Mouse (Mus musculus) MEL (cell line): ENCODE results near the gene Foxc2. TPM values are rescaled to one million over a fixed set of nuclear protein-coding genes. Genes with fewer than 3 reads are reported as not detected.

Source experiments
- DNase-seq: peaks from one replicate; pipeline ENCODE4 v3.0.0; 2011; ENCODE audit warnings: low read depth, low spot score
- H3K27ac ChIP-seq: 2 replicates; pipeline ENCODE4 v1.5.1; 2012; ENCODE audit warnings: low read depth, mild to moderate bottlenecking, control low read depth, low read length, moderate library complexity; ENCODE audit not compliant: control insufficient read depth
- H3K27me3 ChIP-seq, 2 experiments: fragments of 150-350 bp in 1 of 2; sonication (generic) in 1 of 2; 2 replicates each; pipeline ENCODE4 v1.6.1; 2012; ENCODE audit warnings: low read length in 2 of 2, mild to moderate bottlenecking in 2 of 2, improper control_type of control experiment in 1 of 2, moderate library complexity in 1 of 2; ENCODE audit not compliant: insufficient read depth in 2 of 2, control insufficient read depth in 1 of 2
- H3K36me3 ChIP-seq, 2 experiments: 2 replicates each; pipeline ENCODE4 v1.6.1; 2012 to 2014; ENCODE audit warnings: low read length in 2 of 2, improper control_type of control experiment in 1 of 2, inconsistent platforms in 1 of 2, mild to moderate bottlenecking in 1 of 2; ENCODE audit not compliant: insufficient read depth in 2 of 2, control insufficient read depth in 1 of 2
- H3K4me1 ChIP-seq, 2 experiments: fragments of 150-350 bp in 1 of 2; sonication (generic) in 1 of 2; 2 replicates each; pipeline ENCODE4 v1.6.1; 2012; ENCODE audit warnings: low read length in 2 of 2, improper control_type of control experiment in 1 of 2, mild to moderate bottlenecking in 1 of 2; ENCODE audit not compliant: insufficient read depth in 2 of 2, control insufficient read depth in 1 of 2
- H3K4me3 ChIP-seq, 2 experiments: fragments of 150-350 bp in 1 of 2; sonication (generic) in 1 of 2; 2 replicates each; pipeline ENCODE4 v1.5.1; 2012; ENCODE audit warnings: low read depth in 2 of 2, low read length in 2 of 2, mild to moderate bottlenecking in 2 of 2, moderate library complexity in 2 of 2, control low read depth in 1 of 2, improper control_type of control experiment in 1 of 2; ENCODE audit not compliant: control insufficient read depth in 1 of 2, insufficient read depth in 1 of 2
- H3K79me2 ChIP-seq: 2 replicates; pipeline ENCODE4 v1.6.1; 2012; ENCODE audit warnings: mild to moderate bottlenecking, low read length, moderate library complexity; ENCODE audit not compliant: control insufficient read depth, poor library complexity, insufficient read depth
- H3K9ac ChIP-seq: 2 replicates; pipeline ENCODE4 v1.6.1; 2012; ENCODE audit warnings: low read depth, mild to moderate bottlenecking, control low read depth, low read length, moderate library complexity; ENCODE audit not compliant: control insufficient read depth, poor library complexity, severe bottlenecking
- H3K9me3 ChIP-seq: fragments of 150-350 bp; sonication (generic); replicated peaks from 2 replicates; pipeline ENCODE4 v1.6.1; 2012; ENCODE audit warnings: mild to moderate bottlenecking, low read length, improper control_type of control experiment, moderate library complexity; ENCODE audit not compliant: insufficient read depth
- BHLHE40 ChIP-seq: IDR thresholded peaks from 2 replicates; pipeline ENCODE4 v1.6.1; 2012; ENCODE audit warnings: low read depth, mild to moderate bottlenecking, inconsistent platforms, low read length, improper control_type of control experiment, borderline replicate concordance
- CHD1 ChIP-seq: IDR thresholded peaks from 2 replicates; pipeline ENCODE4 v1.6.1; 2012; ENCODE audit warnings: low read depth, mild to moderate bottlenecking, inconsistent platforms, low read length, improper control_type of control experiment
- CHD2 ChIP-seq: IDR thresholded peaks from 2 replicates; pipeline ENCODE4 v1.6.1; 2011; ENCODE audit warnings: low read length, improper control_type of control experiment
- CTCF ChIP-seq, 3 experiments: IDR thresholded peaks in 2 of 3; conservative IDR thresholded peaks in 1 of 3; 2 replicates each; pipeline ENCODE4 v1.5.1; 2011 to 2012; ENCODE audit warnings: low read length in 3 of 3, low read depth in 2 of 3, mild to moderate bottlenecking in 2 of 3, improper control_type of control experiment in 1 of 3, inconsistent platforms in 1 of 3, mixed read lengths in 1 of 3, moderate library complexity in 1 of 3; ENCODE audit not compliant: control insufficient read depth in 1 of 3, insufficient read depth in 1 of 3, poor library complexity in 1 of 3, severe bottlenecking in 1 of 3
- ELF1 ChIP-seq: IDR thresholded peaks from 2 replicates; pipeline ENCODE4 v1.6.1; 2014; ENCODE audit warnings: low read depth, mild to moderate bottlenecking, inconsistent platforms, low read length, improper control_type of control experiment, moderate library complexity
- EP300 ChIP-seq, 2 experiments: IDR thresholded peaks; 2 replicates each; pipeline ENCODE4 v1.6.1; 2011; ENCODE audit warnings: improper control_type of control experiment in 2 of 2, low read length in 2 of 2, low read depth in 1 of 2, mild to moderate bottlenecking in 1 of 2
- ETS1 ChIP-seq: IDR thresholded peaks from 2 replicates; pipeline ENCODE4 v1.6.1; 2012; ENCODE audit warnings: low read depth, mild to moderate bottlenecking, inconsistent platforms, low read length, improper control_type of control experiment, moderate library complexity
- GABPA ChIP-seq: IDR thresholded peaks from 2 replicates; pipeline ENCODE4 v1.6.1; 2012; ENCODE audit warnings: low read depth, mild to moderate bottlenecking, inconsistent platforms, low read length, improper control_type of control experiment, moderate library complexity
- GATA1 ChIP-seq: IDR thresholded peaks from 2 replicates; pipeline ENCODE4 v1.6.1; 2011; ENCODE audit warnings: low read depth, low read length, improper control_type of control experiment
- HCFC1 ChIP-seq: IDR thresholded peaks from 2 replicates; pipeline ENCODE4 v1.6.1; 2012; ENCODE audit warnings: low read depth, mild to moderate bottlenecking, inconsistent platforms, low read length, improper control_type of control experiment, moderate library complexity
- KAT2A ChIP-seq: conservative IDR thresholded peaks from 2 replicates; pipeline ENCODE4 v1.6.1; 2012; ENCODE audit warnings: low read depth, low read length, improper control_type of control experiment, inconsistent platforms
- MAFK ChIP-seq: IDR thresholded peaks from 2 replicates; pipeline ENCODE4 v1.6.1; 2011; ENCODE audit warnings: low read depth, mild to moderate bottlenecking, low read length, improper control_type of control experiment, borderline replicate concordance
- MAX ChIP-seq: IDR thresholded peaks from 2 replicates; pipeline ENCODE4 v1.6.1; 2011; ENCODE audit warnings: low read length, improper control_type of control experiment
- MAZ ChIP-seq: IDR thresholded peaks from 2 replicates; pipeline ENCODE4 v1.6.1; 2012; ENCODE audit warnings: low read depth, mild to moderate bottlenecking, inconsistent platforms, low read length, improper control_type of control experiment
- MEF2A ChIP-seq: IDR thresholded peaks from 2 replicates; pipeline ENCODE4 v1.6.1; 2014; ENCODE audit warnings: low read depth, mild to moderate bottlenecking, inconsistent platforms, low read length, improper control_type of control experiment; ENCODE audit not compliant: poor library complexity, insufficient replicate concordance, severe bottlenecking; ENCODE audit errors: extremely low read depth
- MXI1 ChIP-seq: IDR thresholded peaks from 2 replicates; pipeline ENCODE4 v1.6.1; 2011; ENCODE audit warnings: mild to moderate bottlenecking, low read depth, low read length, improper control_type of control experiment
- MYB ChIP-seq: IDR thresholded peaks from 2 replicates; pipeline ENCODE4 v1.6.1; 2011; ENCODE audit warnings: mild to moderate bottlenecking, low read depth, low read length, improper control_type of control experiment
- NELFE ChIP-seq: IDR thresholded peaks from 2 replicates; pipeline ENCODE4 v1.6.1; 2011; ENCODE audit warnings: low read depth, low read length, improper control_type of control experiment
- NRF1 ChIP-seq: IDR thresholded peaks from 2 replicates; pipeline ENCODE4 v1.6.1; 2014; ENCODE audit warnings: low read depth, mild to moderate bottlenecking, inconsistent platforms, low read length, improper control_type of control experiment, moderate library complexity; ENCODE audit not compliant: poor library complexity, insufficient read depth, severe bottlenecking
- POLR2A ChIP-seq, 2 experiments: IDR thresholded peaks; 2 replicates each; pipeline ENCODE4 v1.6.1; 2011 to 2012; ENCODE audit warnings: low read length in 2 of 2, mild to moderate bottlenecking in 2 of 2, control low read depth in 1 of 2, improper control_type of control experiment in 1 of 2, low read depth in 1 of 2, moderate library complexity in 1 of 2; ENCODE audit not compliant: control insufficient read depth in 1 of 2, insufficient read depth in 1 of 2, poor library complexity in 1 of 2
- POLR2AphosphoS2 ChIP-seq: IDR thresholded peaks from 2 replicates; pipeline ENCODE4 v1.6.1; 2011; ENCODE audit warnings: low read length, improper control_type of control experiment
- POLR2AphosphoS5 ChIP-seq: IDR thresholded peaks from 2 replicates; pipeline ENCODE4 v1.6.1; 2012; ENCODE audit warnings: low read depth, borderline replicate concordance, mild to moderate bottlenecking, inconsistent platforms, low read length, moderate library complexity, mixed read lengths
- RAD21 ChIP-seq: IDR thresholded peaks from 2 replicates; pipeline ENCODE4 v1.6.1; 2011; ENCODE audit warnings: mild to moderate bottlenecking, low read depth, low read length, improper control_type of control experiment
- RCOR1 ChIP-seq: IDR thresholded peaks from 2 replicates; pipeline ENCODE4 v1.6.1; 2012; ENCODE audit warnings: low read depth, mild to moderate bottlenecking, inconsistent platforms, low read length, improper control_type of control experiment
- SIN3A ChIP-seq: IDR thresholded peaks from 2 replicates; pipeline ENCODE4 v1.6.1; 2012; ENCODE audit warnings: low read length, improper control_type of control experiment, inconsistent platforms
- TAL1 ChIP-seq: IDR thresholded peaks from 2 replicates; pipeline ENCODE4 v1.6.1; 2012; ENCODE audit warnings: mild to moderate bottlenecking, inconsistent platforms, low read length, moderate library complexity, mixed read lengths
- TCF12 ChIP-seq: IDR thresholded peaks from 2 replicates; pipeline ENCODE4 v1.6.1; 2014; ENCODE audit warnings: low read depth, mild to moderate bottlenecking, inconsistent platforms, low read length, improper control_type of control experiment, moderate library complexity
- UBTF ChIP-seq: IDR thresholded peaks from 2 replicates; pipeline ENCODE4 v1.6.1; 2012; ENCODE audit warnings: low read depth, mild to moderate bottlenecking, inconsistent platforms, low read length, improper control_type of control experiment, moderate library complexity, borderline replicate concordance; ENCODE audit not compliant: insufficient read depth
- USF2 ChIP-seq, 2 experiments: IDR thresholded peaks; 2 replicates each; pipeline ENCODE4 v1.6.1; 2011 to 2012; ENCODE audit warnings: improper control_type of control experiment in 2 of 2, low read length in 2 of 2, borderline replicate concordance in 1 of 2, inconsistent platforms in 1 of 2, low read depth in 1 of 2, mild to moderate bottlenecking in 1 of 2; ENCODE audit not compliant: insufficient read depth in 1 of 2
- ZC3H11A ChIP-seq: IDR thresholded peaks from 2 replicates; pipeline ENCODE4 v1.6.1; 2012; ENCODE audit warnings: low read depth, mild to moderate bottlenecking, inconsistent platforms, low read length, improper control_type of control experiment
- ZKSCAN1 ChIP-seq: IDR thresholded peaks from 2 replicates; pipeline ENCODE4 v1.6.1; 2012; ENCODE audit warnings: low read depth, mild to moderate bottlenecking, inconsistent platforms, low read length, improper control_type of control experiment, moderate library complexity
- polyA plus RNA-seq, 2 experiments: library from polyadenylated mRNA; stranded (reverse) in 1 of 2; unstranded in 1 of 2; fragments of >175 nt in 1 of 2; fragments of >200 nt in 1 of 2; gene quantifications; 2 replicates each; pipeline versions ENCODE4 v1.2.1 to v1.2.4; 2012; ENCODE audit warnings: low replicate concordance in 2 of 2, low read depth in 1 of 2; ENCODE audit not compliant: insufficient read length in 2 of 2, insufficient read depth in 1 of 2, missing spikeins in 1 of 2
- total RNA-seq: library from RNA; depleted of rRNA; stranded (reverse); fragments of 300-350 nt; gene quantifications from 2 replicates; pipeline ENCODE4 v1.2.3, GENCODE M21; 2012

Gene Foxc2
- total and polyA plus RNA-seq, 3 experiments = 13.6 to 15.4 TPM; not detected in 1

DNA sequence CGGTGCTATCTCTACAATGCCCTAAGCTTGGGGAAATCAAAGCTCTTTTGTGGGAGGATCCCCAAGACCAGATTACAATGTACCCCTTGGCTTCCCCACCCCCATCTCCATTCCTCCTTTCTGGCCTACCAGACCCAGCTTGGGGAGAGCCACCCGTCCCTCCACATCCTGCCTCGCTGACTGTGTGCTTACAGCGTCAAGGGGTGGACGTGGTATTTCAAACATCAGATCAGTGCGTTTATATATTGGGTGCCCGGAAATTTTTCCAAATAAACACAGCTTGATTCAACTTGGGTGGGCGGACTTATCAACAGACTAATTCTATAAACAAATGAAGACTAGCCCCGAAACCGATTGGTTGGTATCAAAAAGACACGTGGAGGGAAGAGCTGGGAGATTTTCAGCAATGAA lies 11.3 kb downstream of the Foxc2 start:
- H3K36me3 ChIP-seq = no peaks in the 10 kb centered on the region
- no peaks in the 10 kb centered on the region for H3K27me3 ChIP-seq
- no peaks in the 10 kb centered on the region; a peak in 1 of 4 replicates for H3K4me1 ChIP-seq
- no peak overlapping the region for H3K4me3 ChIP-seq
- no peak for DNase-seq
- TF ChIP-seq CTCF (IDR thresholded peaks at IDR 0.05 in 2 of 3, conservative IDR thresholded peaks at IDR 0.05 in 1 of 3; ENCODE audit: control insufficient read depth in 1 of 3, insufficient read depth in 1 of 3, low read depth in 2 of 3, low read length in 3 of 3, poor library complexity in 1 of 3, severe bottlenecking in 1 of 3) = no peak
- TF ChIP-seq POLR2A (IDR thresholded peaks at IDR 0.05; ENCODE audit: control insufficient read depth in 1 of 2, insufficient read depth in 1 of 2, low read depth in 1 of 2, low read length in 2 of 2, poor library complexity in 1 of 2) = no peak
- TF ChIP-seq MEF2A = no peak
- TF ChIP-seq NELFE = no peak
- no peak for TF ChIP-seq MXI1
- no peak for TF ChIP-seq KAT2A
- no peak for TF ChIP-seq ELF1
- TF ChIP-seq ZC3H11A = no peak
- no peak for TF ChIP-seq USF2 (IDR thresholded peaks at IDR 0.05; ENCODE audit: borderline replicate concordance in 1 of 2, insufficient read depth in 1 of 2, low read depth in 1 of 2, low read length in 2 of 2)
- TF ChIP-seq BHLHE40 = no peak
- TF ChIP-seq ZKSCAN1 = no peak
- no peak for TF ChIP-seq HCFC1
- TF ChIP-seq CHD1 = no peak
- TF ChIP-seq GATA1 = no peak
- TF ChIP-seq CHD2 = no peak
- no peak for TF ChIP-seq MAFK
- TF ChIP-seq EP300 (IDR thresholded peaks at IDR 0.05; ENCODE audit: low read depth in 1 of 2, low read length in 2 of 2) = no peak
- no peak for TF ChIP-seq SIN3A
- TF ChIP-seq MAX = no peak
- no peak overlapping the region for H3K27ac ChIP-seq
- no peaks in the 10 kb centered on the region for H3K9me3 ChIP-seq
- H3K79me2 ChIP-seq = peaks cover 4% of the 10 kb centered on the region
- H3K9ac ChIP-seq = no peak overlapping the region

GRCm38 (mm10) chr8:121127756-121128375 lies 11.9 kb downstream of the Foxc2 start, which contains the start of gene Foxl1:
TSS of gene Foxl1 (plus strand) at chr8:121127940.
- TF ChIP-seq TCF12 = no peak
- no peak for TF ChIP-seq POLR2AphosphoS5
- TF ChIP-seq TAL1 = no peak
- TF ChIP-seq RCOR1 = no peak
- TF ChIP-seq ETS1 = no peak
- TF ChIP-seq RAD21 = no peak
- TF ChIP-seq UBTF = no peak
- TF ChIP-seq HCFC1 = no peak
- TF ChIP-seq EP300 (IDR thresholded peaks at IDR 0.05; ENCODE audit: low read depth in 1 of 2, low read length in 2 of 2) = no peak
- TF ChIP-seq GABPA = no peak
- no peak for TF ChIP-seq ELF1
- no peak for TF ChIP-seq KAT2A
- TF ChIP-seq CHD2 = no peak
- no peak for TF ChIP-seq MYB
- no peak for TF ChIP-seq POLR2AphosphoS2
- TF ChIP-seq MAZ = no peak
- TF ChIP-seq NRF1 = no peak
- Histone ChIP-seq H3K79me2 (no peaks in the 10 kb centered on the region; the same call in none of the 2 replicates), H3K27me3 (no peaks in the 10 kb centered on the region), H3K9me3 (no peaks in the 10 kb centered on the region), H3K27ac (no peak within 1 kb of the TSS), H3K36me3 (no peaks in the 10 kb centered on the region), H3K9ac (no peak within 1 kb of the TSS), H3K4me1 (no peaks in the 10 kb centered on the region; a peak in 1 of 4 replicates), H3K4me3 (no peak within 1 kb of the TSS)
- DNase-seq = no peak
